In the genomic region with DNA sequence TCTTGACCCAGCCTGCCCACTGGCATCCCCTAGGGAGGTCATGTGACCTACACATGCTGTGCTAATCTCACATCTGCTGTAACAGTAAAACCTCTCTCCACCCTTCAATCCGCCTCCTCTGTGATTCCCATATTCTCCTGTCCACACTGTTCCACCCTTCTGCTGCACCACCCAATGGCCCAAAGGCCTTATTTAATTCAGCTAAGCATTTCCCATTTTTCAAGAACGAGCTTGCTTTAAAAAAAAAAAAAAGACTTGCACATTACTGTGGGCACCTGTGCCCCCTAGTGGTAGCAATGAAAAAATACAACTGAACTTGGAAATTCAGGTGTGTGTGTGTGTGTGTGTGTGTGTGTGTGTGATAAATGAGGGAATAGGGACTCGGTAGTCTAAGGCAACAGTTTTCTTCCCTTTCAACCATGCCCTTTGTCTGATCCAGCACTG, we compare ENCODE assay signal across 10 mouse cellular contexts. TPM values are rescaled to one million over a fixed set of nuclear protein-coding genes. Genes with fewer than 3 reads are reported as not detected.
DNase-seq lines count a peak whose midpoint lies in the region; ATAC-seq and TF ChIP-seq lines count a peak whose summit lies in the region.
"Had no signal": no experiment of that assay in that cellular context is flagged by ENCODE, and none has a peak within 500 bp of the region (broad histone marks: within the 10 kb centered on the region; RNA-seq: fewer than 3 reads in every experiment).

No protein-coding gene starts in this region.

- no peaks in the 10 kb centered on the region for H3K36me3 ChIP-seq in hindbrain, embryonic 11.5 days (ENCODE audit: control insufficient read depth, insufficient read depth, low read length)
- no peaks in the 10 kb centered on the region for H3K36me3 ChIP-seq in lung, postnatal 0 days (ENCODE audit: insufficient read depth, low read length)
- no peaks in the 10 kb centered on the region for H3K36me3 ChIP-seq in stomach, embryonic 16.5 days (ENCODE audit: control insufficient read depth, insufficient read depth, low read length)

- H3K27ac ChIP-seq in cortical plate, adult 2 months (ENCODE audit: insufficient read depth, low read length) = no peak overlapping the region
- H3K27ac ChIP-seq in hindbrain, embryonic 11.5 days (ENCODE audit: low read depth, low read length) = no peak overlapping the region
- no peak overlapping the region for H3K27ac ChIP-seq in lung, postnatal 0 days (ENCODE audit: low read length)
- H3K27ac ChIP-seq in stomach, embryonic 16.5 days (ENCODE audit: low read length) = no peak overlapping the region

- DNase-seq in adrenal gland, postnatal 14 days = peak; percentile 48
- DNase-seq in adrenal gland, adult 18-20 months (ENCODE audit: low spot score in 2 of 2) = no peak
- peak; percentile 42 for DNase-seq in 3T3-L1 (ENCODE audit: low read depth, low spot score)
- DNase-seq in hindbrain, embryonic 11.5 days (ENCODE audit: low spot score) = peak; percentile 53
- peak; percentile 65 for DNase-seq in lung, postnatal 0 days (ENCODE audit: low spot score)
- no peak for DNase-seq in frontal cortex, postnatal 25 days (ENCODE audit: low spot score in 2 of 2)

- TF ChIP-seq EP300 in lung, postnatal 0 days (IDR thresholded peaks at IDR 0.05) = no peak

- no peak overlapping the region for H3K4me2 ChIP-seq in hindbrain, embryonic 11.5 days (replicated peaks; ENCODE audit: low read depth, low read length)
- no peak overlapping the region for H3K4me2 ChIP-seq in lung, postnatal 0 days (replicated peaks; ENCODE audit: low read depth, low read length)
- no peak overlapping the region for H3K4me2 ChIP-seq in stomach, embryonic 16.5 days (ENCODE audit: low read depth, low read length)

- WGBS in hindbrain, embryonic 11.5 days = 37% methylated on average over 3 of the region's 3 CpGs
- 19% methylated on average over 3 of the region's 3 CpGs for WGBS in lung, postnatal 0 days
- WGBS in stomach, embryonic 16.5 days = 22% methylated on average over 3 of the region's 3 CpGs

- peak; percentile 29; the same call in 1 of the 2 replicates for TF ChIP-seq CTCF in cortical plate, adult 2 months (IDR thresholded peaks at IDR 0.05; ENCODE audit: extremely low read depth, insufficient read depth, low read length)
- TF ChIP-seq CTCF in lung, postnatal 0 days (IDR thresholded peaks at IDR 0.05) = peak; percentile 83

- H3K4me3 ChIP-seq in cortical plate, adult 2 months (ENCODE audit: insufficient read depth, low read length) = no peak overlapping the region
- H3K4me3 ChIP-seq in hindbrain, embryonic 11.5 days (ENCODE audit: low read depth, low read length) = no peak overlapping the region
- H3K4me3 ChIP-seq in lung, postnatal 0 days (ENCODE audit: low read depth, low read length) = no peak overlapping the region
- H3K4me3 ChIP-seq in stomach, embryonic 16.5 days (replicated peaks; ENCODE audit: low read length) = no peak overlapping the region
- H3K4me3 ChIP-seq: myocyte had no signal

- H3K4me1 ChIP-seq in cortical plate, adult 2 months (ENCODE audit: control insufficient read depth, insufficient read depth, low read length) = no peaks in the 10 kb centered on the region
- H3K4me1 ChIP-seq in hindbrain, embryonic 11.5 days (replicated peaks; ENCODE audit: control insufficient read depth, insufficient read depth, low read length) = no peaks in the 10 kb centered on the region
- H3K4me1 ChIP-seq in lung, postnatal 0 days (ENCODE audit: insufficient read depth, low read depth, low read length) = no peaks in the 10 kb centered on the region
- H3K4me1 ChIP-seq in stomach, embryonic 16.5 days (ENCODE audit: control insufficient read depth, insufficient read depth, low read length) = no peaks in the 10 kb centered on the region

- no peaks in the 10 kb centered on the region for H3K27me3 ChIP-seq in hindbrain, embryonic 11.5 days (ENCODE audit: control insufficient read depth, insufficient read depth, low read length)
- no peaks in the 10 kb centered on the region for H3K27me3 ChIP-seq in lung, postnatal 0 days (replicated peaks; ENCODE audit: insufficient read depth, low read length)
- H3K27me3 ChIP-seq in stomach, embryonic 16.5 days (ENCODE audit: control insufficient read depth, insufficient read depth, low read length) = no peaks in the 10 kb centered on the region

- no peak for TF ChIP-seq POLR2A in cortical plate, adult 2 months (IDR thresholded peaks at IDR 0.05; ENCODE audit: extremely low read depth, insufficient read depth, low read length)

- no peak overlapping the region for H3K9ac ChIP-seq in hindbrain, embryonic 11.5 days (ENCODE audit: low read depth, low read length)
- H3K9ac ChIP-seq in lung, postnatal 0 days (replicated peaks; ENCODE audit: low read depth) = no peak overlapping the region
- no peak overlapping the region for H3K9ac ChIP-seq in stomach, embryonic 16.5 days (ENCODE audit: low read length)

- ATAC-seq in hindbrain, embryonic 11.5 days (ENCODE audit: low FRiP score) = peak; percentile 78
- no peak for ATAC-seq in lung, postnatal 0 days
- ATAC-seq in stomach, embryonic 16.5 days (ENCODE audit: insufficient read depth, low FRiP score) = peak; percentile 13; the same call in 1 of the 2 replicates

- no peaks in the 10 kb centered on the region for H3K9me3 ChIP-seq in hindbrain, embryonic 11.5 days (ENCODE audit: control insufficient read depth, low read length)
- H3K9me3 ChIP-seq in lung, postnatal 0 days (ENCODE audit: low read length) = no peaks in the 10 kb centered on the region
- H3K9me3 ChIP-seq in stomach, embryonic 16.5 days (replicated peaks; ENCODE audit: control insufficient read depth, low read length) = no peaks in the 10 kb centered on the region

RNA-seq across cellular contexts. Expression of gene Mtnr1b, which starts 5.8 kb away (rescaled TPM):
- total RNA-seq in adrenal gland, postnatal 14 days (2021) = not detected in 2 replicates
- total RNA-seq in adrenal gland, adult 18-20 months (2021) = not detected
- not detected in 2 replicates for polyA plus RNA-seq in cortical plate, adult 2 months (2012; rRNA removed)
- not detected in 2 replicates for polyA plus RNA-seq in hindbrain, embryonic 11.5 days (2014; fragmentation: Nextera tagmentation; extraction: Ambion mirVana)
- polyA plus RNA-seq in lung, postnatal 0 days (2015; fragmentation: Nextera tagmentation; extraction: Ambion mirVana) = not detected in 2 replicates
- not detected in 2 replicates for polyA plus RNA-seq in stomach, embryonic 16.5 days (2015; fragmentation: Nextera tagmentation; extraction: Ambion mirVana)
- polyA plus RNA-seq: heart, embryonic 14.5 days; myocyte had no signal

Comparison
In these comparisons a context has a peak if more than half of its experiments do, and no peak if none do; other contexts are left out.
1. DNase-seq: peak in adrenal gland, postnatal 14 days (single experiment), 3T3-L1 (single experiment), hindbrain, embryonic 11.5 days (single experiment) and lung, postnatal 0 days (single experiment); none in adrenal gland, adult 18-20 months (0 of 2) and frontal cortex, postnatal 25 days (0 of 2).